In genomic region chrX:100777655-100778234, GRCm38 (mm10) we compare ENCODE assay signal across 8 mouse cellular contexts. TPM values are rescaled to one million over a fixed set of nuclear protein-coding genes. Genes with fewer than 3 reads are reported as not detected.
DNase-seq lines count a peak whose midpoint lies in the region; ATAC-seq and TF ChIP-seq lines count a peak whose summit lies in the region.

No protein-coding gene starts in this region.

- DNase-seq in heart, adult 2 months, result no peak
- DNase-seq in heart, adult 9 months (ENCODE audit: low spot score in 2 of 2), result no peak
- no peak for DNase-seq in ES-E14 (ENCODE audit: low read depth, low spot score)
- no peak for DNase-seq in heart, postnatal 0 days (ENCODE audit: low spot score)
- no peak for DNase-seq in left cerebral cortex, postnatal 10 days (ENCODE audit: extremely low spot score in 1 of 2, low spot score in 2 of 2)
- DNase-seq in cerebellum, postnatal 4 days (ENCODE audit: low spot score in 2 of 2), result no peak
- no peak for DNase-seq in cerebellum, postnatal 36 days

- no peaks in the 10 kb centered on the region for H3K27me3 ChIP-seq in heart, adult 2 months (ENCODE audit: control insufficient read depth, insufficient read depth, low read length)
- H3K27me3 ChIP-seq in heart, postnatal 0 days (ENCODE audit: control insufficient read depth, insufficient read depth, low read length), result no peaks in the 10 kb centered on the region
- H3K27me3 ChIP-seq in midbrain, embryonic 12.5 days, result no peaks in the 10 kb centered on the region

- H3K4me3 ChIP-seq in heart, adult 2 months, result peak overlapping the region; percentile 48
- H3K4me3 ChIP-seq in ES-E14 (ENCODE audit: insufficient read depth in 1 of 2, low read depth in 1 of 2, low read length in 2 of 2, poor library complexity in 1 of 2, severe bottlenecking in 1 of 2), result peak overlapping the region; percentile 79 to 80
- peak overlapping the region; percentile 61 for H3K4me3 ChIP-seq in heart, postnatal 0 days (ENCODE audit: low read depth, low read length)
- H3K4me3 ChIP-seq in midbrain, embryonic 12.5 days, result peak overlapping the region; percentile 57

- intact Hi-C loops in heart, adult 2 months (cut with DNase I), result no loop called here
- intact Hi-C loops in left cerebral cortex, postnatal 10 days (cut with DNase I), result loop anchor here (10.0 kb wide), 1 partner anchor 167 kb away; no protein-coding TSS in a partner anchor

- no peaks in the 10 kb centered on the region for H3K9me3 ChIP-seq in ES-E14 (ENCODE audit: control insufficient read depth, insufficient read depth, low read depth, low read length)
- no peaks in the 10 kb centered on the region for H3K9me3 ChIP-seq in heart, postnatal 0 days (replicated peaks; ENCODE audit: control insufficient read depth, low read length)
- H3K9me3 ChIP-seq in midbrain, embryonic 12.5 days, result no peaks in the 10 kb centered on the region

- ATAC-seq in heart, postnatal 0 days (ENCODE audit: insufficient read depth, low read depth), result no peak
- ATAC-seq in midbrain, embryonic 12.5 days (ENCODE audit: low FRiP score, low read depth), result no peak; the same call in 1 of the 2 replicates

- in situ Hi-C loops in ES-E14 (cut with MboI; ENCODE audit: low sequenced_read_pairs in 2 of 2, unreplicated experiment in 2 of 2), result no loop called here

- no peak for TF ChIP-seq POLR2A in heart, adult 2 months (IDR thresholded peaks at IDR 0.05; ENCODE audit: insufficient read depth, low read depth, low read length)

- 39% methylated on average over 10 of the region's 10 CpGs for WGBS in heart, adult 2 months
- 24% methylated on average over 9 of the region's 10 CpGs for WGBS in heart, postnatal 0 days
- WGBS in midbrain, embryonic 12.5 days, result 24% methylated on average over 10 of the region's 10 CpGs

- H3K36me3 ChIP-seq in heart, adult 2 months (ENCODE audit: control insufficient read depth, insufficient read depth, low read length), result no peaks in the 10 kb centered on the region
- no peaks in the 10 kb centered on the region for H3K36me3 ChIP-seq in ES-E14 (ENCODE audit: control insufficient read depth, insufficient read depth, low read length, poor library complexity, severe bottlenecking)
- no peaks in the 10 kb centered on the region for H3K36me3 ChIP-seq in heart, postnatal 0 days (replicated peaks; ENCODE audit: control insufficient read depth, insufficient read depth, low read length)
- H3K36me3 ChIP-seq in midbrain, embryonic 12.5 days, result no peaks in the 10 kb centered on the region

- H3K4me1 ChIP-seq in heart, adult 2 months (ENCODE audit: control insufficient read depth, insufficient read depth, low read length), result no peaks in the 10 kb centered on the region; the same call in none of the 2 replicates
- H3K4me1 ChIP-seq in ES-E14 (ENCODE audit: control insufficient read depth in 2 of 2, insufficient read depth in 2 of 2, low read length in 2 of 2, poor library complexity in 1 of 2), result no peaks in the 10 kb centered on the region; a peak in 2 of 4 replicates
- no peaks in the 10 kb centered on the region for H3K4me1 ChIP-seq in heart, postnatal 0 days (ENCODE audit: control insufficient read depth, insufficient read depth)
- peaks cover 22% of the 10 kb centered on the region for H3K4me1 ChIP-seq in midbrain, embryonic 12.5 days

- peak overlapping the region; percentile 74 for H3K27ac ChIP-seq in heart, adult 2 months
- H3K27ac ChIP-seq in ES-E14 (ENCODE audit: insufficient read depth, low read depth, low read length, poor library complexity, severe bottlenecking), result no peak overlapping the region
- H3K27ac ChIP-seq in heart, postnatal 0 days (ENCODE audit: low read depth), result peak overlapping the region; percentile 81
- peak overlapping the region; percentile 88 for H3K27ac ChIP-seq in midbrain, embryonic 12.5 days (replicated peaks)

- H3K9ac ChIP-seq in heart, adult 2 months (ENCODE audit: low read depth, low read length), result peak overlapping the region; percentile 77
- peak overlapping the region; percentile 78 for H3K9ac ChIP-seq in ES-E14 (ENCODE audit: insufficient read depth, low read depth, low read length, poor library complexity, severe bottlenecking)
- H3K9ac ChIP-seq in heart, postnatal 0 days (replicated peaks; ENCODE audit: low read depth, low read length), result peak overlapping the region; percentile 53
- peak overlapping the region; percentile 72 for H3K9ac ChIP-seq in midbrain, embryonic 12.5 days (replicated peaks)

- TF ChIP-seq EP300 in heart, adult 2 months (IDR thresholded peaks at IDR 0.05; ENCODE audit: insufficient read depth, low read depth, low read length), result no peak
- no peak for TF ChIP-seq EP300 in heart, postnatal 0 days (IDR thresholded peaks at IDR 0.05; ENCODE audit: low read depth)

- TF ChIP-seq CTCF in heart, adult 2 months (IDR thresholded peaks at IDR 0.05), result no peak
- no peak for TF ChIP-seq CTCF in heart, postnatal 0 days (IDR thresholded peaks at IDR 0.05; ENCODE audit: low read depth)

- H3K4me2 ChIP-seq in heart, postnatal 0 days (ENCODE audit: low read depth, low read length), result peak overlapping the region; percentile 72
- peak overlapping the region; percentile 60 for H3K4me2 ChIP-seq in midbrain, embryonic 12.5 days (replicated peaks)

- H3K79me2 ChIP-seq in heart, adult 2 months (replicated peaks; ENCODE audit: control insufficient read depth, insufficient read depth, low read length), result no peaks in the 10 kb centered on the region

TF ChIP-seq in ES-E14, 5 proteins besides CTCF, POLR2A, EP300 and RAD21:
- TF ChIP-seq ZC3H11A (IDR thresholded peaks at IDR 0.05; ENCODE audit: borderline replicate concordance, low read depth, low read length) (no peak), ZNF384 (IDR thresholded peaks at IDR 0.05; ENCODE audit: low read depth, low read length) (no peak), MAFK (IDR thresholded peaks at IDR 0.05; ENCODE audit: insufficient read depth, low read depth, low read length) (no peak), HCFC1 (IDR thresholded peaks at IDR 0.05; ENCODE audit: borderline replicate concordance, insufficient read depth, low read length) (no peak), CHD2 (IDR thresholded peaks at IDR 0.05; ENCODE audit: low read depth, low read length) (no peak)

RNA-seq across cellular contexts. Expression of gene Dlg3, which starts 10.2 kb away (rescaled TPM):
- total RNA-seq in heart, adult 2 months (2021), result 1 to 10 TPM; 2.6 to 2.7 TPM
- polyA plus RNA-seq in heart, adult 2 months (2012; rRNA removed), result 3.0 and 5.8 TPM in 2 replicates
- 13.1 and 15.3 TPM in 2 replicates for total RNA-seq in ES-E14 (2012; rRNA removed)
- total RNA-seq in heart, postnatal 0 days (2014; rRNA removed; ENCODE audit: low replicate concordance), result 13.2 and 14.6 TPM in 2 replicates
- polyA plus RNA-seq in heart, postnatal 0 days (2015; fragmentation: Nextera tagmentation; extraction: Ambion mirVana), result 0.51 and 0.52 TPM in 2 replicates
- polyA plus RNA-seq in midbrain, embryonic 12.5 days (2016; fragmentation: Nextera tagmentation; extraction: Ambion mirVana), result 20.0 and 20.8 TPM in 2 replicates
- total RNA-seq in left cerebral cortex, postnatal 10 days (2021), result 100 to 1,000 TPM; 144 to 152 TPM

RNA-seq across cellular contexts. Expression of gene Gdpd2, which starts 48.1 kb away (rescaled TPM):
- total RNA-seq in heart, adult 2 months (2021), result not detected
- polyA plus RNA-seq in heart, adult 2 months (2012; rRNA removed), result 0.15 and 0.68 TPM in 2 replicates
- total RNA-seq in ES-E14 (2012; rRNA removed), result 0.22 and 0.32 TPM in 2 replicates
- total RNA-seq in heart, postnatal 0 days (2014; rRNA removed; ENCODE audit: low replicate concordance), result 1.7 and 2.8 TPM in 2 replicates
- 0.54 and 0.55 TPM in 2 replicates for polyA plus RNA-seq in heart, postnatal 0 days (2015; fragmentation: Nextera tagmentation; extraction: Ambion mirVana)
- polyA plus RNA-seq in midbrain, embryonic 12.5 days (2016; fragmentation: Nextera tagmentation; extraction: Ambion mirVana), result 12.8 and 14.5 TPM in 2 replicates
- 10 to 100 TPM; 12.4 to 13.3 TPM for total RNA-seq in left cerebral cortex, postnatal 10 days (2021)
